Mouse (Mus musculus) embryo, embryonic 9.5 days (tissue): Measurements from ENCODE around the gene Atp8b5.

Experiments used
- DNase-seq: peaks from one replicate; pipeline ENCODE4 v3.0.0-alpha.2; 2017; ENCODE audit errors: extremely low spot score

Gene Atp8b5

GRCm38 (mm10) chr4:43383246-43384082 lies 116.5 kb downstream of the Atp8b5 start:
- DNase-seq = no peak

GRCm38 (mm10) chr4:43384083-43384460 lies 117.1 kb downstream of the Atp8b5 start:
- DNase-seq = no peak

GRCm38 (mm10) chr4:43384541-43384940 lies 117.6 kb downstream of the Atp8b5 start:
- no peak for DNase-seq

- no peak for DNase-seq
Measured at GRCm38 (mm10) chr4:43386932-43387331, 120.0 kb downstream of the Atp8b5 start.

- DNase-seq = no peak
Measured at GRCm38 (mm10) chr4:43389390-43389789, 122.4 kb downstream of the Atp8b5 start.

- DNase-seq = no peak
Measured at GRCm38 (mm10) chr4:43389845-43390440, 123.0 kb downstream of the Atp8b5 start.

- DNase-seq = no peak
Measured at GRCm38 (mm10) chr4:43391521-43392050, 124.6 kb downstream of the Atp8b5 start.

- peak; percentile 49 for DNase-seq
Measured at GRCm38 (mm10) chr4:43394345-43394891, 127.5 kb downstream of the Atp8b5 start.

GRCm38 (mm10) chr4:43395147-43395546 lies 128.2 kb downstream of the Atp8b5 start:
- DNase-seq = no peak

GRCm38 (mm10) chr4:43395836-43396235 lies 128.9 kb downstream of the Atp8b5 start:
- DNase-seq = no peak

- DNase-seq = no peak
Measured at GRCm38 (mm10) chr4:43396381-43396780, 129.4 kb downstream of the Atp8b5 start.

GRCm38 (mm10) chr4:43398014-43398413 lies 131.1 kb downstream of the Atp8b5 start:
- DNase-seq = no peak

- no peak for DNase-seq
Measured at GRCm38 (mm10) chr4:43398829-43399331, 131.9 kb downstream of the Atp8b5 start.

GRCm38 (mm10) chr4:43399391-43400131 lies 132.6 kb downstream of the Atp8b5 start:
- DNase-seq = no peak

- DNase-seq = peak; percentile 31
Measured at GRCm38 (mm10) chr4:43400976-43401375, 134.0 kb downstream of the Atp8b5 start.

- no peak for DNase-seq
Measured at GRCm38 (mm10) chr4:43401486-43401885, 134.5 kb downstream of the Atp8b5 start.

- no peak for DNase-seq
Measured at GRCm38 (mm10) chr4:43402212-43402611, 135.3 kb downstream of the Atp8b5 start.

GRCm38 (mm10) chr4:43404697-43405096 lies 137.7 kb downstream of the Atp8b5 start:
- no peak for DNase-seq

- DNase-seq = peak; percentile 89
Measured at GRCm38 (mm10) chr4:43406162-43406971, 139.4 kb downstream of the Atp8b5 start.

GRCm38 (mm10) chr4:43407071-43407920 lies 140.3 kb downstream of the Atp8b5 start:
- no peak for DNase-seq
